Mouse (Mus musculus) kidney, adult 8-10 months (tissue): ENCODE measurements at regions not wholly inside any gene's neighbourhood (a gene's known extent, or its start where the extent isn't known, plus 50 kb on each side); places are given as distances from the start of the nearest gene placed in this dataset.

ENCODE experiments used
- DNase-seq, 2 experiments: peaks; one replicate each; pipeline ENCODE4 v3.0.0; 2022

DNA sequence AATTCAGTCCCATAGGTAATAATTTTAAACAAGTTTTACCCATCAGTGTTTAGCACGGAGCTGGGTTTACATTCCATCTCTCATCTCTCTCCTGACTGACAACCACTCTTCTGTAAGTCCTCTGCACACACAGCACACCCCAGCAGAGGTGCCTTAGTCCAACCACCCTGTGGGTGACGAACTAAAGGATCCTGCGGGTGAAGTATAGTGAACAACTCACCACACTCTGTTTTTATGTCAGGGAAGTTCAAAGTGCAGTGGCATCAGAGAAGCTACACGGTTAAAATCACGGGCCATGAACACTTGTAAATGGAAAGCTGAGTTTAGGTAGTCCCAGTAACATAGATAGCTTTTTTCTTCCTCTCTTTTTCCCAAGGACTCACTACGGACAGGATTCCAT lies 157.1 kb downstream of the Dyrk2 start:
- DNase-seq, result no peak

DNA sequence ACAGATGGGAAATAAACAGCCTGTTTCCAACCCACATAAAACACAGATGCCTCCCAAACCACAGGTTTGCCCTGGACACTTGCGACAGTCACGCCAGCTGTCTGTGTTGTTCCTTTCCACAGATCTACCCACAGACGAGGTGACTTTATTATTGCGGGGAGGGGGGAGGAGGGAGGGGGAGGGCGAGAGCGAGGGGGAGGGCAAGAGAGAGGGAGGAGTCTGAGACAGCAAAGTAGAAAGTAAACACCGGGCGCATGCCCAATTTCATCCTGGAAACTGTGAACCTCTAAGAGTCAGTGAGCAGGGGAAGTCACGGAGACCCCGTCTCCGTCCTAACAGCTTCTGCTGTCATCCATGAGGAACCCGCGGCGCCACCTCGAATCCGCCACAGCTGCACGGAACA lies 155.8 kb downstream of the Dyrk2 start:
- DNase-seq, result no peak

DNA sequence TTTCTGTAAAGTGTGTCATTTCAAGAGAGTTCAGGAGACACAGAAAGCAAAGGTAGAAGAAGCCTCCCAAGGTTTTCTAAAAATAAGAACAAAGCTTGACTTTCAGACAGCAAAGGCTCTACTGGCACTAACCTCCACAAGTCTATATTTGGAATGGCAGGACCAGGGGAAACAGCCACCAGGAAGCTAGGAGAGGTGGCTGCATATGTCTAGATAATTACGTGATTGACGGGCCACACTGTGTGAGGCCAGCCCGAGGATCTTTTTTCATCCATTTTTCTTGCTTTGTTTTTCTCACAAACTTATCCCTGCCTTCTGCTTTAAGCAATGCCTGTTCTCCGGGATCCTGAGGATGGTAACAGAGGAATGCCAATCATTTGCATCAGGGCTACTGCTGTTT lies 155.4 kb downstream of the Dyrk2 start:
- DNase-seq, result no peak

DNA sequence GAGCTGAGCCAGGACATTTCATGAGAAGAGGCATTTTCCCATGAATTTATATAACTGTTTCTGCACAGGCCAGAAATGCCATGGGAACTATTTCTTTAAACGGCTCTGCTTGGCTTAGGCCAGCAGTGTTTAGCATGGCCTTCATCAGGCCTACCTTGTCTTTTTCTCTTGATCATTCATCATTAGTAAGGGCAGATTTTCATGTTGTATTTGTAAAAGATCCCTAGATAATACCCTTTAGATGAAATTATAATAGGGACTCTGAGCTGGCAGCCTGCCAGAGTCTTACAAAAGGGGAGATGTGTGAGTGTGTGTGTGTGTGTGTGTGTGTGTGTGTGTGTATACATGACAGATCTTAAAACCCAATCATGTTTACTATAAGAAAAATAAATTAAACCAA lies 149.4 kb downstream of the Dyrk2 start:
- DNase-seq, result no peak

DNA sequence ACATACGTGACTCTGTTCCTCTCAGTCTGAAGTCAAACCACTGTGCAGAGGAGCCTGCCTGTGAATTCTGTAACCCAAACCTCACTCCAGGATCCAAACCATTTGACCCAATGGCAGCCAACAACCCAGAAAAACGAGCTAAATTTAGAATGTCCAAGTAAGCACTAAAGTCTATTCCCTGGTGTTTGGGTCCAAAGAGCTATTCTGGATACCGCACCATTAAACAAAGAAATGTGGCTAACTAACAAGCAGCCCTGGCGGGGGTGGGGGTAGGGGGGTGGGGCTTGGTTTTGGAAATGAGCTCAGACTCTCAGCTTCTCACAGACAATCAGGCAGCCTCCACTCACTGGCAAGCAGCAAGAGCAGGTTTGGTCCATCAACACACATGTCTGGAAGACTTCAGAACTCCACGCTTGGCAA lies 147.9 kb downstream of the Dyrk2 start:
- peak; percentile 49 to 82 for DNase-seq

- no peak for DNase-seq
Measured at GRCm38 (mm10) chr10:118722671-118723070, 147.3 kb downstream of the Dyrk2 start.

GRCm38 (mm10) chr10:118736093-118736492 lies 133.9 kb downstream of the Dyrk2 start:
- DNase-seq, result no peak

DNA sequence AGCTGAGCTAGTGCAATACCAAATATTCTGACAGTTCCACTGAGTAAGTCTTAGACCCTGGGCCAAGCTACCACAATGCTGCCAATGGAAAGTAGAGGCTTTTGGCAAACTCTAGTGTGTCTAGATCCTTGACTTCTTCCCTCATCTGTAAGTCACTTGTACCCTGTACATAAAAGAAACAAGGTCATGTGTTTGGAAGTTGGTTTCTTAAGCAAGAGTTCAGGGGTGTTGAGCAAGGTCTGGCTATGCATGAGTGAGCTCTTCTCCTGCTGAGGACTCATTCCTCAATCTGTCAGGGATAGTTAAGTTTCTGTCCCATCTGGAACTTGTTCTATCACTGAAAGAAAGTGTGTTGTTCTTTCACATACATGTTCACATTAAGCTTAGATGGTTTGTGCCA lies 132.9 kb downstream of the Dyrk2 start:
- peak; percentile 17 to 70 for DNase-seq

DNA sequence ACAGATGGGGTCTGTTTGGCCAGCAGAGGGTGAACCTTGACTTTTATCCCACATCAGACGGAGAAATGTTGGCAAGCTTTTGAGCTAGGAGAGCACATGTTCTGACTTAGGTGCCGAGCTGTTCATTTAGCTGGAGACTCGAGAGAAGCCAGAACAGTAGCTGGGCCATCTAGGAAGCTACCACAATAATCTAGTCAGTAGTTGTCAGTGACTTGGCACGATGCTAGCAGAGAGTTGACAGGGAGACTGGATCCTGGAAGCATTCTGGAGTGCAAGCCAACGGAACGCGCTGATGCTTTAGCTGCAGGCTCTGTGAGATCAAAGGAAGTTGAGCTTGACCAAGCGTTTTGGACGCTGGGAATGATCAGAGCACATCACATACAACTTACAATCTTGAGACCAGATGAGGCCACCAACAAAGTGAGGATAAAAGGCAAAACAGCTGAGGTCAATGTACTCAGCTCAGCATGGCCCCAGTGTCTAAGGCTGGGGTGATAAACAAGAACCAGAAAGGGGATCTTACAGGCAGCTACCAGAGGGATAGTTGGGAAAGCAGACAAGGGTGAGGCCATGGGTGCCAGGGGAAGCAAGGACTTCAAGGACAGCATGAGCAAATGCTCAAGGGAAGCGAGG lies 130.0 kb downstream of the Dyrk2 start:
- DNase-seq, result no peak

DNA sequence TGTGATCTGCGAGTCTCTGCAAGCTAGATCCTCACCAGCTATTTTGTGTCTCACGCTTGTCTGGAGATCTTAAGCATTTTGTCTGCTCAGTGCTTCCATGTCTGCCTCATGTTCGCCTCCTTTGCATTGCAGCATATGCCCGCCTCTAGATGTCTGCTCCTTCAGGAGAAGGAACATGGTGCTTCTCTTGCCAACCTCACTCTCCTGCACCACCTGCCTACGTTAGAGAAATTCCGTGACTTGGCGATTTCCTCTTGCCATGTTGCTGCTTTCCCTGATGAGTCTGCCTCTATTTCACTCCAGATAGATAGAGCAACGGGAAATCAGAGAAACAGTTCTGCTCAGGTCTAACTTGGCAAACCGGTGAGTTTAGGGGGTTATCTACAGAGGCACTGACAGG lies 126.2 kb downstream of the Dyrk2 start:
- no peak for DNase-seq

GRCm38 (mm10) chr10:118746719-118747395 lies 123.2 kb downstream of the Dyrk2 start:
- no peak for DNase-seq

- DNase-seq, result no peak
Measured at GRCm38 (mm10) chr10:118749039-118749438, 121.0 kb downstream of the Dyrk2 start.

- DNase-seq, result peak; percentile 21 to 36
Measured at GRCm38 (mm10) chr10:118749756-118750155, 120.3 kb downstream of the Dyrk2 start.

- DNase-seq, result no peak
Measured at GRCm38 (mm10) chr10:118751110-118751509, 118.9 kb downstream of the Dyrk2 start.

DNA sequence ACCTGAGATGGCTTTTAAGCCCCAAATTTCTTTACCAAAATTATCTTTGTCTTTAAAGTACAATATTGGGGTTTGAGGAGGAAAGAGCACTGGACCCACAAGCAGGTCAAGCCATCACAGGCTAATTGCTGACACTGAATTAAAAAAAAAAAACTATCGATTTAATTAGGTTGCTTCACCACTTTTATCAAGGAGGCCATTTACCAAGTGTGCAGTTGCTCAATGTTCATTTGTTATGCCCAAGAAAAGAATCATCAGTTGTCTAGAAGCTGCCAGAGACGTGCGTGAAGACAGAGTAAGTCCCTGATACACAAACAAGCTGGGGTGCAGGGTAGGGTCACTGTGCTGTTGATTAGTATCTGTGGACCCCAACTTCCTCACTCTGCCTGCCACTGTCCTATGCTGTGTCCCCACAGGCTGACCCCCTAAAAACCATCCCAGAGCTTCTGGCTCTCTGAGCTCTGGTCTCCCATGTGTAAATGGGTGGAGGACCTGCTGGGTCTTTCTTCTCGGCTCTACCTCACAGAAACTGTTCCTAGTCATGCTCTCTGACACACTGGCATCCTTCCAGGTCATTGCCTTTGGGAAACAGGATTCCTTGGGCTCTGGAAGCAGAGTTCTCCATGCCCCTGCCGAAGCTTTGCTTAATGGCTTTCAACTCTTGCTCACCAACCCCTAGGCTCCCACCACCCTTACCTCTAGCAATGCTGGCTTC lies 116.8 kb downstream of the Dyrk2 start:
- DNase-seq, result no peak

DNA sequence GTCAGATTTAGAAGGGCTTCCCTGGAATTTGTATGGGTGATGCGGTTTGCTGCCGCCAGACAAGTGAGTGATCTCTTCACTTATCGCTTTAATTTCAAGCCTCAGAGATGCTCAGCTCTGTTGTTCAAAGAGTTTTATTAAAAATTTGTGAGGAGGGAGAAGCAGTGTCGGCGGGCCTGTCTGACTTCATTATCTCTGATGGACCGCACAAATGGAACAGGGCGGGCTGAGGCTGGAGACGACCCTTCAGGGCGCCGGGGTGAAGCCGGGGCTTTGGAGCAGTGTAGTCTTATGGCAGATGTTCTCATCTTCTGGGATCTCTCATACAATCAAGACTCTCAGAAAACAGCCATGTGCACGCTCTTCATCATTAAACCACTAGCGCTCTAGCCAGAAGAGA lies 115.2 kb downstream of the Dyrk2 start:
- no peak for DNase-seq

GRCm38 (mm10) chr10:118758825-118759471 lies 111.1 kb downstream of the Dyrk2 start:
- DNase-seq, result peak; percentile 42 to 46

- DNase-seq, result no peak
Measured at GRCm38 (mm10) chr10:118760441-118760840, 109.6 kb downstream of the Dyrk2 start.

GRCm38 (mm10) chr10:118761101-118761868 lies 108.7 kb downstream of the Dyrk2 start:
- no peak for DNase-seq

DNA sequence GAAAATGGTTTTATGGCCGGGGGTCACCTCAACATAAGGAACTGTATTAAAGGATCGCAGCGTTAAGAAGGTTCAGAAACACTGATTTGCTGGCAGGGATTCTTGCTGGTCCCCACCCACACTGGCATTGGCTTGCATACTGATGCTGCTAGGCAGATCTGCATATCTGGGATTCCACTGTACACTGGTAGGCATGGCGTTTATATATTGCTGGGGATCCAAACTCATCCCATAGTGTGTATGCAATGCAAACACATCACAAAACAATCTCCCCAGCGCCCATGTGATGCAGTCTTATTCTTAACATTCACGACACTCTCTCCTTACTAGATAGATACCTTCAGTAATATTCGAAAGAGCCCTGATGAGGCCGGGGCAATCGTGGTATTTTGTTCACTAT lies 105.0 kb downstream of the Dyrk2 start:
- DNase-seq, result no peak

- peak; percentile 65 to 83 for DNase-seq
Measured at GRCm38 (mm10) chr10:118765544-118766441, 104.2 kb downstream of the Dyrk2 start.

DNA sequence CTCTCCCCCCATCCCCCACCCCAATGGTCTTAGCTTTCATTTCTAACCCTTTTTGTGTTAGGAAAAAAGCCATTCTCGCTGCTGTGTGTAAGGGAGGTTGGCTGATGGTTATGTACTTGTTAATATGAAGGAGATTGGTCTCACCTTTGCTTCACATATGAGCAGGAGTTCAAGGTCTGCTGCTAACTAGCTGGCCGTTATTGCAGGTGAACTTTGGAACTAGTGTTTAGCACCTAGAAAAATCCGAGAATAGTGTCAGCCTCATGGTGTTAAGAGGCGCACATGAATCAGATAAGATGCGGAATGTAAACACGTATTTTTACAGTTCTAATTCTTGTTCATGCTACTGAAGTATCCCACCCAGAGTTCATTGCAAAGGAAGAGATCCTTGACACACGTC lies 103.2 kb downstream of the Dyrk2 start:
- peak; percentile 39 to 54 for DNase-seq
